Mouse (Mus musculus) megakaryocyte, embryonic 14.5 days (primary cell): ENCODE measurements at regions not wholly inside any gene's neighbourhood (a gene's known extent, or its start where the extent isn't known, plus 50 kb on each side); places are given as distances from the start of the nearest gene placed in this dataset.

Experiments
- FLI1 ChIP-seq: IDR thresholded peaks from 2 replicates; pipeline ENCODE4 v1.6.1; 2012; ENCODE audit warnings: low read length, inconsistent platforms, mixed read lengths
- GATA1 ChIP-seq: IDR thresholded peaks from 3 replicates; pipeline ENCODE4 v1.6.1; 2012; ENCODE audit warnings: mixed read lengths, low read length, inconsistent platforms, borderline replicate concordance

- no peak for TF ChIP-seq GATA1
- no peak for TF ChIP-seq FLI1
These were observed 468.0 kb downstream of the Hace1 start for GRCm38 (mm10) chr10:46045474-46046093.
